Mouse (Mus musculus) spleen, postnatal 10 days (tissue): ENCODE measurements around the gene Jmjd1c.
A peak's percentile ranks its signal among the peaks of the same experiment; 100 is the strongest.
"Not testable (repeated sequence)": the region's sequence is repeated elsewhere in the genome, so short reads cannot be mapped to it uniquely, and the experiment has no call there.

ENCODE experiments used
- DNase-seq, 2 experiments: peaks; one replicate each; pipeline ENCODE4 v3.0.0; 2021 to 2022; ENCODE audit warnings: low spot score in 2 of 2

Gene Jmjd1c

DNA sequence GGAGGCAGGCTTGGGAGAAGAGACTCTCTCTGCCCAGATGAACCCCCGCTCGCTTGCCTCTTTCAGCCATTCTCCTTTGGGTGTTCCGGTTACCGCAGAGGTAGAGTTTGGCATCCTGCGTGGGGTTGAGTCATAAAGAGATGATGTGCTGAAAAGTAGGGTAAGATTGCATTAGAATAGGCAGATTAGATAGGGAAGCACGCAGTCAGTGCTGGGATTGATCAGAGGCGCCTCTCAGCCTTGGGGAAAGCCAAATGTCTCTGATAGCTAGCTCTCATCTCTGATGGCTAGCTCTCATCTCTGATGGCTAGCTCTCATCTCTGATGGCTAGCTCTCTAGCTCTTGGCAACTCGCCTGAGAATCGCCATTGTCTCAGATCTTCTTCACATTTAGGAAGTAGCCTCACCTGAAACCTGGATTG is 4.9 kb downstream of the Jmjd1c start:
- DNase-seq: no peak

DNA sequence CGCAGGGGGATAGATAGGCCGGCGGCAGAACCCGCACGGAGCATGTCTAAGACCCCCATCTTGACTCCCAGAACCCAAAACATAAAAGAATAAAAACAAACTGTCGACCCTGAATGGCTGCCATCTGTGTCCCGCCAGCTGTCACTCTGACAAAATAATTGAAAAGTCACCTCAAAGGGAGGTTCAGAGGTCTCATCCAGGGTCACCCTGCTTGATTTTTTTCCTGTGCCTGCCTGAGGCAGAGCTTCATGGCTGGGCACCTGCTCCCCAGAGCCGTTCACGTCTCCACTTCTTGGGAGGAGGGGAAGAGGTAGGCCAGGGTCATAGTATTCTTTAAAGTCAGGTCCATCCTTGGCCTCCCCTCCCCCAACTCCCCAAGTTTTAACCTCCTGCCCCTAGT is 8.6 kb downstream of the Jmjd1c start:
- DNase-seq: no peak

DNA sequence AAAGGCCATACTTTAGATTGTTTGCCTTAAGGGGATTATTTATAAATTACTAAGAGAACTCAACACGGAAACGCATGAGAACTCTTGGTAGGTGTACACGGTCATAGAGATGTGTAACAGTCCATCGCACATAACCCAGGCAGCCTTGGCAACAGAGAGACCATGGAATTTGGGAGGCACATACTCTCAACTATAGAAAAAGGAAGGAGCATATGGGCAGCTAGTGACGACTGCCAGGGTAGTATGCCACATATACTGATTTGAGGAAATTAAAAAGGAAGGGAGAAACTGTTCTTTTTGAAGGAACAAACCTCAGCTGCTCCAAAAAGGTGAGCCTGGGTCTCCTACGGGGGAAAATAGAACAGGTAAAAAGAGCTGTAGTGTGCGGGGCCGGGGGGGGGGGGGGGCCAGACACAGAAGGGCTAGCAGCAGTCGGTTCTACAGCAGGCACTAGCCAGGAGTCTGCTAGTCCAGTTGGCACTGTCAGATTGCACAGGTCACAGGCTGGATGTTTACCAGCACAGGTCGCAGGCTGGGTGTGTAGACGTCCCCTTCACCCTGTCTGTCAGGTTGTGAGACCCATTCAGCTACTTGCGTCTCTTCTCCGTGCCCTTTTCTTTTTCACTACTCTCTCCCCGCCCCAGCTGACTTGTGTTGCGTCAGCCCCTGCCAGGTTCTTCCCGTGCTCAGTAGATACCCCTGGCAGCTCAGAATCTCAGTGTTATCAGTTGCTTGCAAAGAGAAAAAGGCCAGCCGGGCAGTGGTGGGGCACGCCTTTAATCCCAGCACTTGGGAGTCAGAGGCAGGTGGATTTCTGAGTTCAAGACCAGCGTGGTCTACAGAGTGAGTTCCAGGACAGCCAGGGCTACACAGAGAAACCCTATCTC is 9.6 kb downstream of the Jmjd1c start:
- no peak for DNase-seq

DNA sequence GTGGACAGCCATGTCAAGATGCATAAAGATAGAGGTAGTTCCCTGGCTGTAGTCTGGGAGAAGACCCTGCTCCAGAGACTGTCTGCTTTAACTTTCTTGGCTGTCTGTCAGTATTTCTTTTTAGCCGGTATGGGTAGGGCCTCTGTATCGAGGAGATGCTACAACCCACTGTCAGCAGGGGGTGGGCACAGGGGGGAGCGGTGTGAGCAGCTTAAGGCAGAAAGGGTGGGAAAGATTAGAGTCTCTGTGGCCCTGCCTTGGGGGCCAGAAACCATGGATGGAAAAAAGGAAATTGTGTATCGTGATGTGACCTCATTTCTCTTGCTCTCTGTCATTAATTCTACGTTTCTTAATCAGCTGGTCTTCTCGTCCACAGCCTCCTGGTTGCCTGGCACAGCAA is 10.5 kb downstream of the Jmjd1c start:
- no peak for DNase-seq

DNA sequence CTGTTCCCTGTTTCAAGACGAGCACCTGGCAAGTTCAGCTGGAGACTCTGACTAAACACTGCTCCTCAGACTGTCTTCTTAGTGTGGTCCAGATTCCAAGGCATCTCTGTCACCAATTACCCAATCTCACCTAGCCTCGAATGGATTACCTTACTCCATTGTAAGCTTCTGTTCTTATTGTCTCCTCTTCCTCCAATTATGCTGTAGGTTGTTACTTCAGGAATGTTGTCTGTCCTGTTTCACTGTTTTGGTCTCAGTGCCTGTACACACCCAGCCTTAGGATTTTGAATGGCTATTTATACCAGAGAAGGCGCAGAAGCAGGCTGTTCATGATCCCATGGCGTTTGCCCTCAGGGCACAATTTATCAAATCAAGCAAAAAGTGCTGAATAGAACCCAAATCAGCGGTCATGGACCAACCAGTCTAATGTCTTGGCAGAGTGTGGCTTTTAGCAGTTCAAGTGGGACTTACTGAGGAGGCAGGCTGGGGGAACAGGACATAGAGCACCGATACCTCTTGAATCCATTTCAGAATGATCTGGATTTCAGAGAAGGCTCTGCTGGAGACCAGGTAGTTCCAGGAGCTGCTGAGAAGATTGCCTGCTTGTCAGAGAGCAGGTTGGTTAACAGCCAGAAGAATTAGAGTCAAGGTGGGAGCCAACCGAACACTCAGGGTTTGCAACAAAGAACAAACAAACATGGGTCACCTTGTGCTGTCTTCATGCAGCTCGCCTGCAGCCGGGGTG is 11.3 kb downstream of the Jmjd1c start:
- no peak for DNase-seq

DNA sequence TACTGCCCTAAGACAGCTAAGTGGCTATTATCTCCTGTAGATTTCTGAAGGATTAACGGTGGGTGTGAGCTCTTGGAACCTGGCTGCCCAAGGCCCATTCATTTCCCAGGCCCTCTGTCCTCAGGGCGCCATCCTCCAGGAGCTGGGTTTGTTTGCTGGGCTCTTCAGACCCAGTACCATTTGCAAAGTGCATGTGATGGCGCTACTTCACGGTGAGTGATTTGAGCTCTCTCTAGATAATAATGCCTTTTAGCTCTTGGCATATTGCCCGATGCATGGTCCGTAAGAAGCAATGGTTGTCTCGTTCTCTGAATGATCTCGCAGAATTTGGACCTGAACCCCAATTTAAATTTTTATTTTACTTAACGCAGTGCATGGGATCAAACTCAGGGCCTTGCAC is 12.2 kb downstream of the Jmjd1c start:
- DNase-seq: no peak

DNA sequence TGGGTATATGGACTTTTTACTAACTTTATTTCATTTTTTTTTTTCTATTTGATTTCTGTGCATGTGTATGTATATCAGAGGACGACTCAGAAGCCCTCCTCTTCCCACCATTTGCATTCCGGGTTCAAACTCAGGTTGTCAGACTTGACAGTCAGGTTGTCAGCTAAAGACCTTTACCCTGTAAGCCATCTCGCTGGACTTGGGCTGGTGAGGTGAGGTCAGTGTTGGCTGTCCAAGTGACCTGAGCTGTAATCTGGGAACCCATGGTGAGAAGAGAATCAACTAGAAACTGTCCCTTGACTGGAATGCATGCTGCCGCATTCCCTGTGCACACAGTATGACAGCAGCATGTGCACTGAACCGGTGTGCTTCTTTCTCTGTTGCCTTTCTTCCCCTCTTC is 13.7 kb downstream of the Jmjd1c start:
- no peak for DNase-seq

DNA sequence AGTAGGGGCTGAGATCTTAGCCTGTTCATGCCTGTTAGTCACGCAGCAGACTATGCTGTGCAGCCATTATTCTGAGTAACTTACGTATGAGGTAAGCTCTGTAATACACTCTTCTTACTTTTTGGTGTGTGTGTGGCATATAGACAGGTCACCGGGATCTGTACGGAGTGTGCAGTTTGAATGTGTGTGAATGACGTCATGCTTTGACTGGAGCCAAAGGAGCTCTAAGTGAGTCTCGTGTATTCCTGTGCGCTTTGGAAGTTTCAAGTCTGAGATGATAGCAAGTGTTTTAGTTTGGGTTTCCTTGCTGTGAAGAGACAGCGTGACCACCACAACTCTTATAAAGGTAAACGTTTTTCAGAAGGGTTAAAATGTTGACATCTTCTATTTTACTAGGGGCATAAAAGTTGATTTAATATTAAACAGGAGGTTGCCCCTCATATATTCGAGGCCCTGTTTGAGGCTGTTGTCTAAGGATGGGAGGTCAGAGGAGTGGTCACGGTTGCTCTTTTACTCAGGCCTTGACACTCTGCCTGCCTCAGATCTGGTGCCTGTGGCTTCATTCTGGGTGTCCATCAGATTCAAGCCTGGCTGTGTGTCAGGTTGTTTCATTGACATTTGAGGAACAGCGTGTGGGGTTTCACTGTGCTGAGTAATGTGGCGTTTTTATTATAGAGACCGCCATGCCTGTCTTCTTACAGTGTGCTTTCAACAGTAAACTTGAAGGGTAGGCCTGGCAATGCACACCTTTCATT is 15.3 kb downstream of the Jmjd1c start:
- no peak for DNase-seq

DNA sequence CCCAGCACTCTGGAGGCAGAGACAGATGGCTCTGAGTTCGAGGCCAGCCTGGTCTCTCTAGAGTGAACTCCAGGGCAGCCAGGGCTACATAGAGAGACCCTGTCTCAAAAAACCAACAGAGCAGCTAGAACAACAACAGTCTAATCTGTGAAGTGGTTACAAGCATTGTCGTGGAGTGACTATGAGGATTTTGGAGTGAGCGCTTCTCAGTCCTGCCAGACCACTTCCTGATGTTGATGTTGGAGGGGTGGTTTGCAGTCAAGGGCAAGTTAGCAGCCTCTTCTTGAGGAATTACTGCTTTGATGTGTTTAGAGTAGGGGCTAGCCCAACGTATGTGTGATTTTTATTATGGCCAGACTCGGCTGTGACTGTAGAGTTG is 15.9 kb downstream of the Jmjd1c start:
- no peak for DNase-seq

DNA sequence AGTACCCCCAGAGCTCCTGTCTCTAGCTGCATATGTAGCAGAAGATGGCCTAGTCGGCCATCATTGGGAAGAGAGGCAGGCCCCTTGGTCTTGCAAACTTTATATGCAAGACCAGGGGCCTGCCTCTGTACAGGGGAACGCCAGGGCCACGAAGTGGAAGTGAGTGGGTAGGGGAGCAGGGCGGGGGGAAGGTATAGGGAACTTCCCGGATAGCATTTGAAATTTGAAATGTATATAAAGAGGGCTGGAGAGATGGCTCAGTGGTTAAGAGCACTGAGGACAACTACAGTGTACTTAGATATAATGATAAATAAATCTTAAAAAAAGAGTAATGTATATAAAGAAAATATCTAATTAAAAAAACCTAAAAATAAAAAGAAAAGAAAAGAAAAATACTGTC is 17.0 kb downstream of the Jmjd1c start:
- DNase-seq: not testable (repeated sequence)

DNA sequence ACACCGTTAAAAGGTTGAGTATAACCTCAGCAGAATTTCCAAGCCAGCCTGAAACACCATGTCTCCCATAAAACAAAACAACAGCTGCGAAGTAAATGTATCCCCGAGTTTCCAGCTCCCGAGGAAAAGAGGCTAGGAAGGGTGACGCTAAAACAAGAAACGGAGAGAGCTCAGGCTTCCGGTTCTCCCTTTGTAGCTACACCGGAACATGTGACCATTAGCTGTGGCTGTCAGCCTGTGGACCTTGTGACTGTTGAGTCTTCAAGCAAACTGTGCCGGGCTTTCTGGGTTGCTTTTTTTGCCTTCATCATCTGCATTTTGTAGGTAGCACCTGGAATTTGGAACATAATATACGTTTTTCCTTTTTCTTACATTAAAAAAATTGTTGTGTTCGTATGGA is 17.9 kb downstream of the Jmjd1c start:
- DNase-seq: no peak

DNA sequence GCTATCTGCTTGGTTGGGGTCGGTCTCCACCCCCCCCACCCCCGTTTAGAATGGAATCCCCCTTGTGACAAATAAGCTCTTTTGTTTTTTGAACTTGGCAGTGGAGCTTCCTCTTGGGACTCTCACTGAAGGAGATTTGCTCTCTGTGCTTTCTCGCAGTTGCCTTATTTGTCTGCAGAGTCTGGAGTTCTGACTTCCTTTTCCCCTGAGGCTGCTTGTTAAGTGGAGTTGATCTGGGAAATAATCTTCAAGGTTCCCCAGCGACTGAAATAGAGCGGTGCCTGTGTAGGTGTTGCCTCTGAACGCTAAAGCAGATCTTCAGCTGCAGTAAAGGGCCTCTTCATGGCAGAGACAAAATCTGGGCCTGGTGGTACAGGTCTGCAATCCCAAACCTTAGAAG is 19.2 kb downstream of the Jmjd1c start:
- DNase-seq: no peak

DNA sequence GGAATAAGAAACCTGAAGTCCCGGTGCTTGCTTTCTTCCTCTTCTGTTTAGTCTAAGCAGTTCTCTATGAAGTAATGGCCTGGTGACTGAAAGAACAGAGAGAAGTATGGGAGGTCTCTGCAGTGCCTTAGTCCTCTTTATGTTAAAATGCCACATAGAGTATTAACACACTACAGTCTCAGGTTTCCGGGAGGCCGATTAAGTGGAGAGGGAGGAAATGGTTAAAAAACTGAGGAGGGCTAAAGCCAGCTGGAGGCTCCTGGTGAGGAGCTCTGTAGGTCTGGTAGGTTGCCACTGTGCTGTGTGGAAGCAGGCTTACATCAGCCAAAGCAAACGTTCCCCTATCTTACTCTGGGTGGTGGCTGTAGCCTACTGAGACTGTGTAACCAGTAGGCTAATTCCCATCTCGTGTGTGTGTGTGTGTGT is 19.8 kb downstream of the Jmjd1c start:
- no peak for DNase-seq

DNA sequence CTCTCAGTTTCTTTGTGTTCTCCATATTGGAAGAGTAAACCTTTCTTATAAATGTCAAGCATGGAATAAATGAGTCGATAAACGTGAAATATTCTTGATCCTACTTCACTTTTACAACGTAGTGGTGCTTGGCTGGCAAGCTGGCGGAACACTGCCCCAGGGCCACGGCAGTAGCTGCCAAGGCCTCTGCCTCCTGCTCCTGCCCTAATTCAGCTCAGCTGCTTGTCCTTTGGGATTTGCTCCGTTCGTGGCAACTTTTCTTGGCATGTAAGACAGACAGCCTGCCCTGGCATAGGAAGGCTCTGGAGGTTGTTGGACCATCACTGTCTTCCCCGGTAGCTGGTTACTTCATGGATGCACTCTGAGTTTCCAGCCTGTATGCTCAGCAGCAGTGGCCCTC is 20.3 kb downstream of the Jmjd1c start:
- DNase-seq: no peak

DNA sequence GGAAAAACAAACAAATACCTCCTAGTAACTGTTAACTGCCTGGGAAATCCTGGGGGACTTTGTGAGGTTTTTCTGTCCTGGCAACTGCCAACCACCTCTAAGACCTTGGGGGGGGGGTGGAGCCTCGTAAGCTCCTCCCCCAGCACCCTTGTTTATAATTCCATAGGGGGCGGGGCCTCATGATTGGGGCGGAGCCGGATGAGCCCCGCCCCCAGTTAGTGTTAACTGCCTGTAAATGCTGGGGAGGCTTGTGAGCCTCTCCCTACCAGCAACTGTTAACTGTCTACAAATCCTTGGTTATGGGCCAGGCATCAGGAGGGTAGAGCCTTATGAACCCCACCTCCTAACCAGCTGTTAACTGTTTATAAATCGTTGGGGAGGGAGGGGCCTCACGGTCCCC is 23.4 kb downstream of the Jmjd1c start:
- no peak for DNase-seq

DNA sequence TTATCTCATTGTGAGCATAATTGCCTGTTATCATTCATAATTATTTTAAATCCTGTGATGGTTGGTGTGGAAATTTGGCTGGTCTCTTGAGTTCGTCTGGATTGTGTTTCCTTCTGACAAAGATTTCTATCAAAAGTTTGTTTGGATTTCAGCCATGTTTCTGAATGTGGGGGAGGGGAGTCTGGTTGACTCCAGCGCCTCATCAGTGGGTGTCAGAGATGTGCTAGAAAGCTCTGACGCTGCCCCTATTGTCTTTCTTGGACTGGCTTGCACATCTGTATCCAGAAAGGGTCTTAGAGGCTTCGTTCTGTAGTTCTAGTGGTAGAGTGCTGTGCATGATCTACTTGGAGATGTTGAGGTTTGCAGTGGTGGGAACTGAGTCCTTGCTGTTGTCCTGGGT is 24.3 kb downstream of the Jmjd1c start:
- no peak for DNase-seq

DNA sequence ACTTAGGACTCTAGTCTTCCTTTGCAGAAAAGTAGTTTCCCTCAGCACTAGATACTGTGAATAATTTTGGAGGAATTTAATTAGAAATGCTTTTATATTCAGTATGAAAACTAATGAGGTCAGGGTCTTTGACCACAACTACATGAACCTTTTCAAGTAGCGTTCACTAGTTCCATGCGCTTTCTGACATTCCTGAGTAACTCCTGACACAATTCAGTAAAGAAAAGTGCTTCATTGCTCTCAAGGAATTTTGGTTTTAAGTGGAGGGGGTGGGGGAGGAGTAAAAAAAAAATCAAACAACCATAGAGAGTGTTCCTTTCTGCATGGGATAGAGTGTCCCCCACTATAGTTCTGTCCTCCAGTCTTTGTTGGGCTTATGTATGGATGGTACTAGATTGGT is 24.7 kb downstream of the Jmjd1c start:
- no peak for DNase-seq

DNA sequence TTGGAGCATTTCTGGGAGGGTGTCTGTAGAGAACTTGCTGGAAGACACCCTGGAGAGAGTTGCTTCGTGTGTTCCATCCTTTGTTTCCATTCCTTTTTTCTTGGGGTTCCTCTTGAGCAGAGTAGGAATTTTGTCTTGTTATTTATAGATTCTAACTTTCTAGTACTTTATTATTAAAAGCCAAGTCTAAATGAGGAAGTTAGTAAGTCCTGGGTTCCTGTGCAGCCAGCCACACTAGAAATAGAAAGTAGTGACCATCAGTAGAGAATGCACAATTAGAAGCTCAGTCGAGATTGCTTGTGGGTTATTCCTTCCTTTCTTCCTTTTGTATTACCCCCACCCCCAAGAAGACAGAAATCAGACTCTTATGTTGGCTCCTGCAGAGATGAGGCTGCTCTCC is 27.8 kb downstream of the Jmjd1c start:
- DNase-seq: no peak

DNA sequence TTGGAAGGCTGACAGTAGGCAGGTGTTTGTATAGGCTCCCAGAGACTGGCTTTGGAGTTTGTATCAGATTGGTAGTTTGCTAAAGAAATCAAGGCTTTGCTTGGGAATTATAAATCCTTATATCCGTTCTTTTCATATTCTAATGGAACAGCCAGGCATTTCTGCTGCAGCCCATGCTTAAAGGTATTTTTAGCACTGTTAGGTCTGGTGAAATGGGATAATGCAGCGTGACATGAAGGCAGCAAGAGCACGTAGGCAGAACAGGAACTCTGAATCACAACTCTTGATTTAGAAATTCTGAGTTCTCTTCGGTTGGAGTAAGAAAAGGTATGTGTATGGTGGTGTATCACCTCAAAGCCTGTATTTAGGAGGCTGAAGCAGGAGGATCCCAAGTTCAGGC is 28.2 kb downstream of the Jmjd1c start:
- DNase-seq: no peak

DNA sequence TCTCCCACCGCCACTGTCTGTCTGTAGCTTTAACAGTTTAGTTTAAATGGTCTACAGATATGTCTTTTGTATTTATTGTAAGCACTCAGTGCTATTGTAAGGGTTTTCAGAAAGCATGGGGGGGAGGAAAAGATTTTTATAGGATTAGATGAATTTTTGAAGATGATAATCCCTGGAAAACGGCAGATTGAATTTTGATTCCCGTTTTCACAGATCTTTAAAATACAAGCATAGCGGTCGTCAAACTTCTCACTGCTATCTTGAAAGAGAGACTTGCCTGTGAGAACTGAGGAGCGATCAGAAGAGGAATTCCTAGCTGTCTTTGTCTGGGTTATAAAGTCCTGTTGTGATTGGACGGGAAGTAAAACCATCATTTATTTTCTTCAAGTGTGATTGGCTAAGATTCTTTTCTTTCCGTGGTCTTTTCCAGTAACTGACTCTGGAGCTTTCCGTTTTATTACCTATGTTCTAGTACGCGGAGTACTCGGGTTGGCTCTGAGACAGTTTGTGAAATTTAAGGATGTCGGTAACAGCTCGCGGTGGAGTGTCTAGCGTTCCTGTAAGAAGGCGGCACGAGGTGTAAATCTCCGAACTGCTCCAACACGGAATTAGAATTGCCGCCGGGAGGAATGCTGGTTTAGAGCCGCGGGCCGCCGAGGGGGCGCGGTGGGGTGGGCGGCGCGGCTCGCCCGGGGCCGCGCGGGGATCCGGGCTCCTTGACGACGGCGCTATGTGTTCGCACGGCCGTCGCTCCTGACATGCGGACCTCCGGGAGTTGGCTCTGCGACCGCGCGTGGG is 30.3 kb downstream of the Jmjd1c start:
- no peak for DNase-seq

DNA sequence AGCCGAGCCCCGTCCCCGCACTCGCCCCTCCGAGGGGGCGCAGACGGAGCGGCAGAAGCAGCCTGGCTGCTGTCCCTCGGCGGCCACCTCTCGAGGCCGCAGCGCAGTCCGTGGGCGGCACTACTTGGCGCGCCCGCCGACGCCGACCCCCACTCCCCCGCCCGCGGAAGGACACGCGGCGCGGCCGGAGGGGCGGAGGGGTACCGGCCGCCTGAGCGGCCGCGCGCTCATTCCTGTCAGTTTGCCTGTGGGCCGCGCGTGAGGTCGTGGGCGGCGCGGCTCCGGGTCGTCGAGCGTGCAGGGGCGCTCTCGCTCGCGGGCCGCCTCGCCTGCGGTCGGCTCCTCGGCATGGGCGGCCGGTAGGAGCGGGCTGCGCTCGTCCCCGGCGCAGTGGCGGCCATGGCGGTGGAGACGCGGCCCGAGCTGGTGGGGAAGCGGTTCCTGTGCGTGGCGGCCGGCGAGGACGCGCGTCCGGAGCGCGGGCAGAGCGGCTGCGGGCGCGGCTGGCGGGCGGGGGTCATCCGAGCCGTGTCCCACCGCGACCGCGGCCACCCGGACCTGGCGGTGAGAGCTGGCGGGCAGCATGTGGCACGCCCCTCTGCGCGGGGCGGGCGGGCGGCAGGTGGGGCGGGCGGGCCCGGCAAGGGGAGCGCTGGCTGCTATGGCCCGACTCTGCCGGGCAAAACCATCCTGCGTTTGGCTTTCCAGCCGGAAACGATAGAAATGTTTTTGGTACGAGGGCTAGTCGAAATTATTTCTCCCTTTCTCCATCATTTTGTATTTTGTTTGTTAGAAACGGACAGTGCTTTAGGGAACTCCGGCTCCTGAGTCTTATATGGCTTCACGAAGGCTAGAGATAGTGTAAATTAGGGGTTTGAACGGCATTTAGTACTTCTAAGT is 31.2 kb downstream of the Jmjd1c start:
- peak; percentile 23 to 38 for DNase-seq
